Mouse (Mus musculus) liver, embryonic 16.5 days (tissue): ENCODE results near the gene Emb. TPM values are rescaled to one million over a fixed set of nuclear protein-coding genes. Genes with fewer than 3 reads are reported as not detected.
"Not testable (repeated sequence)": the region's sequence is repeated elsewhere in the genome, so short reads cannot be mapped to it uniquely, and the experiment has no call there.

Experiments used
- ATAC-seq: fragments of 200-750 bp; cut with Nextera tagmentation; 2 replicates; pipeline ENCODE4 v1.8.0; 2017; ENCODE audit warnings: low read depth, mild to moderate bottlenecking, moderate number of reproducible peaks, moderate library complexity
- H3K27ac ChIP-seq: fragments of 300-500 bp; sonication (generic); 2 replicates; pipeline ENCODE4 v1.5.1; 2014; ENCODE audit warnings: mild to moderate bottlenecking, low read length
- H3K27me3 ChIP-seq: fragments of 300-500 bp; sonication (generic); 2 replicates; pipeline ENCODE4 v1.6.1; 2014; ENCODE audit warnings: low read depth, low read length, mixed read lengths; ENCODE audit not compliant: control insufficient read depth, insufficient read depth
- H3K36me3 ChIP-seq: fragments of 300-500 bp; sonication (generic); 2 replicates; pipeline ENCODE4 v1.6.1; 2014; ENCODE audit warnings: mild to moderate bottlenecking; ENCODE audit not compliant: control insufficient read depth, insufficient read depth
- H3K4me1 ChIP-seq: fragments of 300-500 bp; sonication (generic); 2 replicates; pipeline ENCODE4 v1.6.1; 2014; ENCODE audit warnings: low read depth, low read length, mixed read lengths; ENCODE audit not compliant: control insufficient read depth
- H3K4me2 ChIP-seq: fragments of 300-500 bp; sonication (generic); 2 replicates; pipeline ENCODE4 v1.6.1; 2014; ENCODE audit warnings: low read depth, low read length, mixed read lengths
- H3K4me3 ChIP-seq: fragments of 300-500 bp; sonication (generic); 2 replicates; pipeline ENCODE4 v1.5.1; 2014; ENCODE audit warnings: low read depth, mild to moderate bottlenecking, low read length
- H3K9ac ChIP-seq: fragments of 300-500 bp; sonication (generic); 2 replicates; pipeline ENCODE4 v1.6.1; 2014; ENCODE audit warnings: low read depth, low read length
- H3K9me3 ChIP-seq: fragments of 300-500 bp; sonication (generic); replicated peaks from 2 replicates; pipeline ENCODE4 v1.6.1; 2016; ENCODE audit warnings: low read length; ENCODE audit not compliant: control insufficient read depth
- WGBS: fragments of 180-500 bp; shearing (Covaris S2); extraction: QIAGEN DNeasy Blood & Tissue Kit; methylation state at CpG from one replicate; pipeline ENCODE4 v1.1.7; 2014; ENCODE audit not compliant: insufficient replicate concordance; 5-methylcytosine and 5-hydroxymethylcytosine counted together
- polyA plus RNA-seq: library from polyadenylated mRNA; unstranded; fragments of >200 nt; fragmentation: Nextera tagmentation; extraction: Ambion mirVana; gene quantifications from 2 replicates; pipeline ENCODE4 v1.2.1, GENCODE M21; 2015

Emb gene
- polyA plus RNA-seq = 13.9 and 17.0 TPM in 2 replicates

GRCm38 (mm10) chr13:117208236-117208635, at the start of gene Emb:
Gene Emb (plus strand): TSS chr13:117208536.
- Histone ChIP-seq H3K9ac (no peak within 1 kb of the TSS), H3K27me3 (no peaks in the 10 kb centered on the region), H3K4me1 (no peaks in the 10 kb centered on the region), H3K4me3 (no peak within 1 kb of the TSS), H3K9me3 (no peaks in the 10 kb centered on the region), H3K4me2 (no peak within 1 kb of the TSS), H3K27ac (no peak within 1 kb of the TSS), H3K36me3 (no peaks in the 10 kb centered on the region)
- ATAC-seq = no peak
- WGBS = 34% methylated on average over 6 of the region's 6 CpGs

- Histone ChIP-seq H3K9me3 (no peaks in the 10 kb centered on the region), H3K36me3 (no peaks in the 10 kb centered on the region), H3K4me3 (no peak overlapping the region), H3K4me1 (no peaks in the 10 kb centered on the region), H3K4me2 (no peak overlapping the region), H3K27me3 (no peaks in the 10 kb centered on the region), H3K9ac (no peak overlapping the region), H3K27ac (no peak overlapping the region)
- WGBS = 75% methylated on average over 5 of the region's 5 CpGs
- no peak for ATAC-seq
Measured at GRCm38 (mm10) chr13:117163906-117164305, 44.4 kb upstream of the Emb start.

GRCm38 (mm10) chr13:117165071-117165470, 43.3 kb upstream of the Emb start:
- H3K4me3 ChIP-seq = no peak overlapping the region
- H3K36me3 ChIP-seq = no peaks in the 10 kb centered on the region
- no peak overlapping the region for H3K9ac ChIP-seq
- no peaks in the 10 kb centered on the region for H3K9me3 ChIP-seq
- WGBS = 82% methylated on average over 8 of the region's 8 CpGs
- no peak for ATAC-seq
- H3K27ac ChIP-seq = no peak overlapping the region
- H3K4me1 ChIP-seq = no peaks in the 10 kb centered on the region
- no peak overlapping the region for H3K4me2 ChIP-seq
- H3K27me3 ChIP-seq = no peaks in the 10 kb centered on the region

GRCm38 (mm10) chr13:117180912-117181311, 27.4 kb upstream of the Emb start:
- H3K9me3 ChIP-seq, H3K27ac ChIP-seq, H3K27me3 ChIP-seq, H3K4me2 ChIP-seq, H3K36me3 ChIP-seq, H3K4me3 ChIP-seq, H3K9ac ChIP-seq, H3K4me1 ChIP-seq, ATAC-seq: not testable (repeated sequence)
- WGBS = 63% methylated on average over 3 of the region's 3 CpGs

- H3K36me3 ChIP-seq = no peaks in the 10 kb centered on the region
- no peaks in the 10 kb centered on the region for H3K27me3 ChIP-seq
- ATAC-seq = peak; percentile 47; the same call in 1 of the 2 replicates
- WGBS = 43% methylated on average over 6 of the region's 6 CpGs
- H3K27ac ChIP-seq = no peak overlapping the region
- no peaks in the 10 kb centered on the region for H3K9me3 ChIP-seq
- H3K4me1 ChIP-seq = no peaks in the 10 kb centered on the region
- H3K4me2 ChIP-seq = no peak overlapping the region
- no peak overlapping the region for H3K9ac ChIP-seq
- H3K4me3 ChIP-seq = no peak overlapping the region
Measured at GRCm38 (mm10) chr13:117183288-117183687, 25.0 kb upstream of the Emb start.

GRCm38 (mm10) chr13:117185329-117185728, 23.0 kb upstream of the Emb start:
- Histone ChIP-seq H3K4me2 (no peak overlapping the region), H3K9ac (no peak overlapping the region), H3K27ac (no peak overlapping the region), H3K27me3 (no peaks in the 10 kb centered on the region), H3K4me3 (no peak overlapping the region), H3K9me3 (no peaks in the 10 kb centered on the region), H3K4me1 (no peaks in the 10 kb centered on the region), H3K36me3 (no peaks in the 10 kb centered on the region)
- no peak for ATAC-seq
- 55% methylated on average over 6 of the region's 6 CpGs for WGBS

GRCm38 (mm10) chr13:117192161-117192560, 16.2 kb upstream of the Emb start:
- no peak for ATAC-seq
- H3K4me1 ChIP-seq = no peaks in the 10 kb centered on the region
- WGBS = 76% methylated on average over 5 of the region's 5 CpGs
- no peak overlapping the region for H3K4me3 ChIP-seq
- H3K9ac ChIP-seq = no peak overlapping the region
- no peaks in the 10 kb centered on the region for H3K36me3 ChIP-seq
- H3K4me2 ChIP-seq = no peak overlapping the region
- no peaks in the 10 kb centered on the region for H3K27me3 ChIP-seq
- no peak overlapping the region for H3K27ac ChIP-seq
- H3K9me3 ChIP-seq = no peaks in the 10 kb centered on the region

- H3K36me3 ChIP-seq = no peaks in the 10 kb centered on the region
- H3K27me3 ChIP-seq = no peaks in the 10 kb centered on the region
- H3K4me3 ChIP-seq = no peak overlapping the region
- no peak overlapping the region for H3K9ac ChIP-seq
- no peak overlapping the region for H3K4me2 ChIP-seq
- no peak overlapping the region for H3K27ac ChIP-seq
- no peaks in the 10 kb centered on the region for H3K9me3 ChIP-seq
- ATAC-seq = no peak
- no peaks in the 10 kb centered on the region for H3K4me1 ChIP-seq
- 39% methylated on average over 7 of the region's 7 CpGs for WGBS
Measured at GRCm38 (mm10) chr13:117193422-117193983, 14.8 kb upstream of the Emb start.

GRCm38 (mm10) chr13:117195569-117196495, 12.5 kb upstream of the Emb start:
- Histone ChIP-seq H3K4me1 (no peaks in the 10 kb centered on the region), H3K27ac (no peak overlapping the region; the same call in 1 of the 2 replicates), H3K36me3 (no peaks in the 10 kb centered on the region), H3K27me3 (no peaks in the 10 kb centered on the region), H3K4me3 (no peak overlapping the region), H3K9me3 (no peaks in the 10 kb centered on the region), H3K4me2 (no peak overlapping the region), H3K9ac (no peak overlapping the region)
- 34% methylated on average over 13 of the region's 13 CpGs for WGBS
- ATAC-seq = peak; percentile 53; the same call in 1 of the 2 replicates
